Mouse (Mus musculus): ENCODE data around the gene St14.

DNA sequence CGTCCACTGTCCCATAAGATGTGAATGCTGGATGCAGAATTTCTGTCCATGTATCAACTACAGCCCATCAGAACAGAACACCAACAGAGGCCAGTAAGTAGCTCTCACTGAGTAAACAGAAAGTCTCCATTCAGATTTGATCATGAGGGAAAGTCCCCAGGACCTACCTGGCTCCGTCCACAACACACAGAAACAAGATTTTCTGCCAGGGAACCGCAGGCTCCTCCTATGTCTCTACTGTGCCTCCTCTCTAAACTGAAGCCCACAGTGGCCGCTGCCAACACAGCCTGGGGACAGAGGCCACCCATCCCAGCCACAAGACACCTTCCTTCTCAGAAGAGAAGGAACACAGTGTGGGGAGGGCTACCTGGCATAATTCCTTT, 11.1 kb downstream of the St14 start:
- TF ChIP-seq CTCF (IDR thresholded peaks at IDR 0.05; ENCODE audit: extremely low read depth, insufficient read depth, insufficient read length, insufficient replicate concordance), result no peak
- TF ChIP-seq POLR2A (IDR thresholded peaks at IDR 0.05; ENCODE audit: low read depth, low read length), result no peak
